Mouse (Mus musculus) gastrocnemius, postnatal 36 days (tissue): ENCODE results near the gene Rnf186. TPM values are rescaled to one million over a fixed set of nuclear protein-coding genes. Genes with fewer than 3 reads are reported as not detected.
"Not testable (repeated sequence)": the region's sequence is repeated elsewhere in the genome, so short reads cannot be mapped to it uniquely, and the experiment has no call there.

Source experiments
- DNase-seq, 2 experiments: peaks; one replicate each; pipeline ENCODE4 v3.0.0; 2022
- intact Hi-C: fragments of 180-260 bp; cut with DNase I; formaldehyde crosslinking; loops from one replicate; pipeline ENCODE4 v1.15.1; 2025
- total RNA-seq, 2 experiments: library from RNA; stranded (reverse); gene quantifications; 2 replicates each; pipeline ENCODE4 v1.2.3; 2021

The Rnf186 gene
- total RNA-seq, 2 experiments from 2014 or later = not detected

- no peak for DNase-seq
- intact Hi-C loops = no loop called here
Observed at GRCm38 (mm10) chr4:138969736-138970135, 2.8 kb downstream of the Rnf186 start.

DNA sequence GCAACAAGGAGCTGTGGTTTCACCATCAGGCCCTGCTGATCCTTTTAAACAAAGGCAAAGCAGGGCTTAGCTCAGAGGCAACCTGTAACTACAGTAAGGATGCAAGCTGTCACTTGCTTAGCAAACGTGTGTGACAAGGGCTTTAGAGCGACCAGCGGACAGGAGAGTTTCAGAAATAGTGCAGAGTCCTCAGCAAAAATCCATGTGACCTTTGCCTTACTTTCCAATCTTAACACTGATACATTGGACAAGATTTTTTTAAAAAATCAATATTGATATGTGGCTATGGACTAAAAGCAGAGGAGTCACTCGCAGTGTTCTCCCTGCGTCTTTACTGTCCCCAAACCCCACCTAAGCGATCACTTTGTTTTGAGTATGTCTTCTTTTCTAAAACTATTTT is 4.5 kb downstream of the Rnf186 start:
- intact Hi-C loops = no loop called here
- no peak for DNase-seq

DNA sequence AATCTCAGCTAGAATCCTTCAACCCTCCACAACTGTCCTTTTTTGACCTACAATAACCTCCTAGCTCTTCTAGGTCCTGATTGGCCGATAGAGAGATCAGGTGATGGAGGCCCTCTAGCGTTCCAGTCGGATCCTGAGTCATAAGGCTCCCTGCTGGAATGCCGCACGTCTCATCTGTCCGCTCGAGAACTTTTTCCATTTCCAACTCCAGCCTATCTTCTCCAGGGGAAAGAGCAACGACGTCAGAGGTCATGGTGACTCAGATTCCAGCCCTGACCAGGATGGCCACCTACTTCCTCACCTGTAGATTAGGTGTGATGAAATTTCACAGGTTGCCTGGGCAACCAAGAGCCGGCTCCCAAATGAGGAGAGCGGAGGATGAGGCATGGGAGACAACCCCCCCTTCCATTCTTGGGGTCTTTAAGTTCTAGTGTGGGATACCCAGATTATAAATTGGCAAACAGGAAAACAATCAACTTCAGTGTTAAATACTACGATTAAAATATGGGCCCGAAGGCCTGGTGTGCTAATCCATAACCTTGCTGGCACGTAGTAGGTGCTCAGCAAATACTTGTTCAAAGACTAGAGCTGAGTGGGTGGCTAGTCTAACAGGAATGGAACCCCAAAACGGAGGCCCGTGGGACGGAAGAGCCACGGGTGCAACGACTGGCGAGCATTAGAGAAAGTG is 5.4 kb downstream of the Rnf186 start:
- intact Hi-C loops = no loop called here
- peak; percentile 59 to 61 for DNase-seq

DNA sequence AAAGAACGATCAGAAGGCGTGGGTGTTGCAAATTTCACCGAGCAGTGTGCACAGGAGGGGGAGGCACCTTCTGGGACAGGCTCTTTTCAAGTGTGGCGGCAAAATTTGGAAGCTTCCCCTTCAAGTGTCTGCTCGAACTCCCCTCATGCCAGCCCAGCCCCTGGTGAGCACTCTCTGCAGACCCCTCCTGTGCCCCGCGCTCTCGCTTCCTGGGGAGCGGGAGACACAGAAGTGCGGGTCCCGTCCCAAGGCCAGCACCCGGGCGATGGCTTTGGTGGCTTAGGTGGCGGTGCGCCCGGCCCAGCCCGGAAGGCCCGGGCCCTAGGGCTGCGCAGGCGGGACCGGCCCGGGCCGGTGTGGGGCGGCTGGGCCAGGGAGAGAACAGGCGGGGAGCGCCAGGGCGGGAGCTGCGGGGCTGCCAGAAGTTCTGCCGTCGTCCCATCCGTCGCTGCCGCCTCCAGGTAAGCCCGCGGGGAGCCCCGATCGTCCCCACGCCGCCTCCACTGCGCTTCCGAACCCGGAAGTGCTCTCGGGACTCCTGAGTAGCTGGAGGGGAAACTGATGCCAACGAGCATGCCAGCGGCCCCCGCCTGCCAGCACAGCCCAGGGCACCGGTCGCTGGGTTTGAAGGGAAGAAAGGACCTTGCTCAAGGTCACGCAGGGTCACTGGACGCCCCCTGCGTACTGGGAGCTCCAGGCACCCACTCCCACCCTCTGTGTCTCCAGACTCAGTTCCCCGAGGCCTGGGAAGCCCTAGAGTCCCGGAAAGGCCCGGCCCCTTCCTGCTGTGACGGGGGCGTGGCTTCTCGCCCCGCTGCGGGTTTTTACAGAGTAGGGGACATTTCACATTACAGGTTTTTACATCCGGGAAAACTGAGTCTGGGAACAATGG is 6.2 kb downstream of the Rnf186 start, which contains the start of gene Tmco4:
Gene Tmco4 (plus strand): TSS at position 62 of the 892 bp plus-strand sequence.
- peak; percentile 66 to 74 for DNase-seq
- intact Hi-C loops = no loop called here

DNA sequence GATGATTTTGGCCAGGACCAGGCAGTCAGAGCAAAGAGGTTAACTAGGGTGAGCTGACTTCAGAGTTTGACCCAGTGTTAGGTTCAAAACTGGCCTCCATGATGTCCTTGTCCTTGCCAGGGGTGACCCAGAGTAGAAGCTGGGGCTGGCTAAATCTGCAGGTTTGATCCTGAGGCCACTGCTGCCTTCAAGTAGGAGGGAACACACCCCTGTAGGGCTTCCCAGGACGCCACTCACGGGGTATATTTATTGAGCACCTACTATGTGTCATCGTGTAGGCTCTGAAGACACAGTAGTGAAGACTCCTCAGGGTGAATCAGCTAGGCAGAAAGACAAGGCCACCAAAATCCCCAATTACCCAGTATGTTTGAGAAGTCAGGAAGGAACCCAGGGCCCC is 6.8 kb downstream of the Rnf186 start:
- DNase-seq = no peak

DNA sequence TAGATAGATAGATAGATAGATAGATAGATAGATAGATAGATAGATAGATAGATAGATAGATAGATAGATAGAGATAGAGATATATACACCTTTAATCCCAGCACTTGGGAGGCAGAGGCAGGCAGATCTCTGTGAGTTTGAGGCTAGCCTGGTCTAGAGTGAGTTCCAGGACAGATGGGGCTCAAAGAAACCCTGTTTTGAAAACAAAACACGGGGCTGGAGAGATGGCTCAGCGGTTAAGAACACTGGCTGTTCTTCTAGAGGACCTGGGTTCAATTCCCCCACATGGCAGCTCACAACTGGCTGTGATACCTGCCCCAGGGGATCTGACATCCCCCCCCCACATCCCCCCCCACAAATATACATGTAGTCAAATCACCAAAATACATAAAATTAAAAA is 7.6 kb downstream of the Rnf186 start:
- DNase-seq, intact Hi-C loops: not testable (repeated sequence)

More for the DNA sequence above, 6.8 kb downstream of the Rnf186 start:
- intact Hi-C loops = no loop called here

DNA sequence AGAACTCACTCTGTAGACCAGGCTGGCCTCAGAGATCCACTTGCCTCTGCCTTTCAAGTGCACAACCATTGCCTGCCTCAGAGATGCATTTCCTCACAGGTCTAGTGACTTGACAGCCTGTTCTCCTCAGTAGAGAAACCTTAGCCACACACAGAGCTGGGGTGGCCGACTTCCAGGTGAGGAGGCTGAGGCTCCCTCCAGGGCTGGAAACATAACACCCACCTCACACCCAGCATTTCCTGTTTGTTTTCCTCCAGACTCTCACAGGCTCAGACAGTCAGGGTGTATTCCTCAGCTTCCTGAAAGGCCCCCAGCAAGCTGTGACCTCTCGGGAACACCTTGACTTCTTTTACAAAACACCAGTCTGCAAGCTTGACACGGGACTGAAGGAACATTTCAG is 8.3 kb downstream of the Rnf186 start:
- intact Hi-C loops = no loop called here
- peak in 1 of 2 experiments; percentile 38 for DNase-seq

DNA sequence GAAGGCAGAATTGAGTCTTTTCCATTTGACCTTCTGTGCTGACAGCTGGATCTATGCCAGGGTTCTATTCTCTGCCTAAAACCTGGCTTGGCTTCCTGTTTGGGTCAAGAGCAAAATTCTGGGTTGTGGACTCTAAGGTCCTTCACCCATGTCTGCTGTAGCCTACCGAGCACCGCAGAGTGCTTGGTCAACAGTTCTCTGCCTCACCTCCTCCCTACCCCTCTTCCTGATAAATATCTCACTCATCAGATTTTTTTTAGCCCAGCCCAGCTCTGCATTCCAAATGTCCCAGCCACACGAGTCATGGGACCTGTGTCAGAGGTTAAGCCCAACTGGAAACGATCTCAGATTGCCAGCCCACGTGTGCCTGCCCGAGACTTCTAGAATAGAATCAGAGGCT is 9.1 kb downstream of the Rnf186 start:
- DNase-seq = no peak
- intact Hi-C loops = no loop called here

DNA sequence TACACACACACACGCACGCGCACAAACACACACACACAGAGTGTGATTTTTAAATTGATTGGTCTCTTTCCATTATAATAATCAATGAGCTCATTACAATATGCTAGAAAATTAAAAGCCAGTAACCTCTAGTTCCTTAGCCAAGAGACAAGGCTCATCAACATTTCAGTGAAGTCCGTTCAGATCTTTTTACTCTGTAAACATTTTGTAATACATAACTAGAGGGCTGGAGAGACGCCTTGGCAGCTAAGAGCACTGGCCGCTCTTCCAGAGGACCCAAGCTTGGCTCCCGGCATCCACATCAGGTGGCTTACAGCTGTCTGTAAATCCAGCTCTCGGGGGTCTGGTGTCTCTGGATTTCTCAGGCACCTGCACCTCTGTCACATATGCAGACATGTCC is 13.1 kb downstream of the Rnf186 start:
- intact Hi-C loops = no loop called here
- DNase-seq = no peak

DNA sequence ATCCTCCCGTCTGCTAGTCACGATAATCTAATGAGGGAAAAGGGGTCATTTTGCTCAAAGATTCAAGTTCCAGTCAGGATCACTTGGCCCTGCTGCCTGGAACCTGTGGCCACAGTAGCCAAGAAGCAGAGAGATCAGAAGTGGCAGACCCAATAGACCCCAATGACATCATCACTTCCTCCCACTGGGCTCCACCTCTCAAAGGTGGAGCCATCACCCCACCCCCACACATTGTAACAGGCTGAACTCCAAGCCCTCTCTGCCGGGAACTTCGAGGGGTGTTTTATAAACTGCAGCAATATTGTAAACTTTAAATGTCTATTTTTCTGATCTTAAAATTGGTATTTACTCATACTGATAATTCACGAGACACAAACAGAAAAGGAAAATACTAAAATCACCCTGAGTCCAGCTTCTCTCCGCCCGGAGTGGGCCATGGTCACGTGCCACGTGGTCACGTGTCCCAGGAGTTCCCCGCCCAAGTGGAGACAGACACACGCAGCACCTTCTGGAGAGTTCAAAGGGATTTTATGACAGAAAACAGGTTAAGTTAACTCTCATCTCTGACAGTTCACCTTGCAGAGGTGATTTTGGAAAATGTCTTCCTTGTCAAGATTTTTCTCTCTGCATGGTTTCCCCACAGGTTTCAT is 14.0 kb downstream of the Rnf186 start:
- DNase-seq = no peak
- intact Hi-C loops = no loop called here

DNA sequence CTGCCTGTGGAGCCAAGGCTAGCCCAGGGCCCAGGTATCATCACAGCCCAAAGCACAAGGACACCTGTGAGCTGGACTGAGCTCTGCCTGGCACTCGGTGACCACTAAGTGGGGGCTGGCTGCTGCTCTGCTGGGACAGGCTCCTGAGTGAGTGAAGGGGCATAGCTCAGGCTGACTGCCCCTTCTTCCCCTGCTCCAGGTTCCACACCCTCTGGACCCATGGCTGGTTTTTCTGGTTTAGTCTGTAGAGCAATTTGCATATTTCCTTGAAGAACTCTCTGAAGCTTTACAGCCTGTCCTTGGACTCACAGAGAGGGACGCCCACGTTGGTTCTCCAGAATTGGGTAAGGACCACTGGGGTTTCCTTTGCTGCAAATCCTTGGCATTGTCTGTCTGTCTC is 16.5 kb downstream of the Rnf186 start:
- DNase-seq = no peak
- intact Hi-C loops = no loop called here

DNA sequence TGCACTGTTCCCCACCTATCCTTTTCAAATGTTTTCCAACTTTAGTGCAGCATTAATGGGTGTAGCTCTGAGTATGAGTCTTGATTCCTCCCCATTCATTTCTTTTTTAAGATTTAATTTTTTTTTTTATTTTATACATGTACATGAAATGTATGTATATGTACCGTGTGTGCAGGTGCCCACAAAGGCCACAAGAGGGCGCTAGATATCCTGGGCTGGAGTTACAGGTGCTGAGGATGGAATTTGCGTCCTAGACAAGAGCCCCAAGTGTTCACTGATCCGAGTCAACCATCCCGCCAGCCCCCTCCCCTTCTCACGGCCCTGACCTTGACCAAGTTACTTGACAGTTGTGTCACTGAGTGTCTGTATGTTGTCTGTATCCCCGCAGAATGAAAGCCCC is 17.8 kb downstream of the Rnf186 start:
- intact Hi-C loops = no loop called here
- no peak for DNase-seq

- DNase-seq = no peak
- intact Hi-C loops = no loop called here
Observed at GRCm38 (mm10) chr4:138986280-138986679, 19.4 kb downstream of the Rnf186 start.

DNA sequence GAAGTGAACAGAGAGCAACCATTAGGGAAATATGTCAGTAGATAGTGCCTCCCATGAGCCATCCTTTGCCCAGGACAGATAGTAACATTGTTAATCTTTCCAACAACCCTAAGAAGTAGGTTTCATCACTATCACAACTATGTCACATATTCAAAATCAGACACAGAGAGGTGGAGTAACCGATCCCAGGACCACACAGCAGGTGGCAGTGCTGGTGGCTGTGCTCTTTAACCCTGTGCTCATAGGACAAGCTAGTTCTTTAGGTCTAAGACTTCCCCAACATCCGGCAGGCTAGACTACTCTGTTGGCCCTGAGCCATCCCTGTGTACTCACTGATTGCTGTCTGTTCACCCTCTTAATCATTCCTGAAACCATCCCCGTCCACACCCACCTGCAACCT is 27.5 kb downstream of the Rnf186 start:
- DNase-seq = no peak
- intact Hi-C loops = no loop called here

GRCm38 (mm10) chr4:138996410-138996809 is 29.5 kb downstream of the Rnf186 start:
- DNase-seq = no peak
- intact Hi-C loops = loop anchor here (5.0 kb wide), 1 partner anchor 74 kb away; no protein-coding TSS in a partner anchor

- intact Hi-C loops = loop anchor here (5.0 kb wide), 1 partner anchor 75 kb away; no protein-coding TSS in a partner anchor
- DNase-seq = no peak
Observed at GRCm38 (mm10) chr4:138997121-138997520, 30.2 kb downstream of the Rnf186 start.

- no peak for DNase-seq
- intact Hi-C loops = loop anchor here (5.0 kb wide), 1 partner anchor 76 kb away; no protein-coding TSS in a partner anchor
Observed at GRCm38 (mm10) chr4:138998611-138999010, 31.7 kb downstream of the Rnf186 start.

GRCm38 (mm10) chr4:139001026-139001425 is 34.1 kb downstream of the Rnf186 start:
- intact Hi-C loops = no loop called here
- DNase-seq = no peak

- DNase-seq = no peak
- intact Hi-C loops = no loop called here
Observed at GRCm38 (mm10) chr4:139001433-139001832, 34.5 kb downstream of the Rnf186 start.

DNA sequence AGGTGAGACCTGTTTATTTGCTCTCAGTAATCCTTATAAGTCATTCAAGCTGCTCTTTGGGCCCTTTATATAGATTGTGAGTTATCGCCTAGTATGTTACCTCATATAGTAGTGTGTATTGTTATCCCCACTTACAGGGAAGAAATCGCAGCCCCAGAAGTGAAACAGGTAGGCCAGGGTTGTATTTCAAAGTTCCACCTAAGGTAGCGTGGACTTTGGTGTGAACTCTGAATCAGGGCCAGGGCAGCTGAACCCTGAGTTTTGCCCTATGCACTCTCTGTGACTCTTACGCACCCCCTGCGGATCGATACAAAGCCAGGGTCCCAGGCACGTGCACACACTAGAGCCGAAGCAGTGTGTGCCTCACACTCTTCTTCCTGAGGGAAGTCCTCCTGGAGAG is 37.2 kb downstream of the Rnf186 start:
- intact Hi-C loops = no loop called here
- DNase-seq = no peak

DNA sequence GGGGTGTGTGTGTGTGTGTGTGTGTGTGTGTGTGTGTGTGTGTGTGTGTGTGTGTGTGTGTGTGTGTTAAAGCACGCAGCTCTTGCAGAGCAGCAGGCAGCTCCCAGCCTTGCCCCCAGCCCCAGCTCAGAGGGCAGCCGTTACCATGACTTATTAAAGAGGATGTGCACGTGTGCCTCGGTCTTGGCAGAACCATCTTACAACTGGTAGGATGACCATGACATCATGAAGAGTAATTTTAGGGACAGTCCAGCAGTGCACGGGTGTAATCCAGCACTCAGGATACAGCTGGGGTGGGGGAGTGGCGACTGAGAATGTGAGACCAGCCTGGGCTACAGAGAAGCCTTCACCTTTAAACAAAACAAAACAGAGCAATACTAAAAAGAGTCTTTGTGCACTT is 38.3 kb downstream of the Rnf186 start:
- no peak for DNase-seq
- intact Hi-C loops = no loop called here
